Mouse (Mus musculus): ENCODE data around the gene Smtn. TPM values are rescaled to one million over a fixed set of nuclear protein-coding genes. Genes with fewer than 3 reads are reported as not detected.

Smtn gene
- polyA plus RNA-seq, 1 experiment from 2014 or later: 18.5 TPM

DNA sequence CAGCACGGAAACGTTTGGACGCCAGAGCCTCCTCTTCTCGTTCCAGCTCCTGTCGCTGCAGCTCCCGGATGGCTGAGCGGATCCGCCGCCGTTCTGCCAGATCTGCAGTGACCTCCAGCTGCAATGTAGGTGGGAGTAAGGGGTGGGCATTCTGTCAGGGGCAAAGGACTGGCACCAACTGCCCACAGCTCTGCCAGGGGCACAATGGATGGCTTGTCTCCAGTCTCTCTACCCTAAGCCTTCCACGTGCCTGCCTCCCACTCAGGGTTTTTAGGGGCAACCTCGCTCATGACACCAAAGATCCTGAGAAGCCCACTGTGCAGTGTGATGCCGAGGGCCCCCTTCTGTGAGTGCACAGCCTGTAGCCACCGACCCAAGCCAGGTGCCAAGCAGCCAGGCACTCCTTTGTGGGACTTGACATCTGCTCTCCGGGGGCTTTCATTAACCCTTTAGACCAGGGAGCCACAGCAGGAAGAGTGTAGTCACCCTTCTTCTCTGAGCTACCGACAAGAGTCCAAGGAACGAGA lies 6.9 kb downstream of the Smtn start:
- Histone ChIP-seq H3K4me3 (no peak overlapping the region), H3K9me3 (no peaks in the 10 kb centered on the region), H3K27ac (replicated peaks) (no peak overlapping the region), H3K27me3 (no peaks in the 10 kb centered on the region), H3K4me1 (replicated peaks) (peaks cover 19% of the 10 kb centered on the region), H3K36me3 (no peaks in the 10 kb centered on the region), H3K4me2 (no peak overlapping the region), H3K9ac (no peak overlapping the region)
- 86% methylated on average over 17 of the region's 17 CpGs for WGBS
- no peak for ATAC-seq (ENCODE audit: low FRiP score, low read depth)

- Histone ChIP-seq H3K36me3 (no peaks in the 10 kb centered on the region), H3K27ac (replicated peaks) (no peak overlapping the region), H3K4me1 (replicated peaks) (peaks cover 16% of the 10 kb centered on the region), H3K9me3 (no peaks in the 10 kb centered on the region), H3K4me2 (no peak overlapping the region), H3K4me3 (no peak overlapping the region), H3K27me3 (no peaks in the 10 kb centered on the region), H3K9ac (no peak overlapping the region)
- ATAC-seq (ENCODE audit: low FRiP score, low read depth): no peak
- 92% methylated on average over 16 of the region's 16 CpGs for WGBS
Observed at GRCm38 (mm10) chr11:3532101-3532931, 8.1 kb downstream of the Smtn start.

- Histone ChIP-seq H3K4me3 (no peak overlapping the region), H3K4me2 (no peak overlapping the region), H3K27me3 (no peaks in the 10 kb centered on the region), H3K9ac (no peak overlapping the region), H3K4me1 (replicated peaks) (peaks cover 16% of the 10 kb centered on the region), H3K36me3 (no peaks in the 10 kb centered on the region), H3K9me3 (no peaks in the 10 kb centered on the region), H3K27ac (replicated peaks) (no peak overlapping the region)
- WGBS: 81% methylated on average over 6 of the region's 6 CpGs
- no peak for ATAC-seq (ENCODE audit: low FRiP score, low read depth)
Observed at GRCm38 (mm10) chr11:3531634-3532033, 8.8 kb downstream of the Smtn start.

- WGBS: 93% methylated on average over 3 of the region's 3 CpGs
Observed at GRCm38 (mm10) chr11:3530731-3531130, 9.7 kb downstream of the Smtn start.

GRCm38 (mm10) chr11:3529476-3530252 lies 10.7 kb downstream of the Smtn start:
- Histone ChIP-seq H3K27me3 (no peaks in the 10 kb centered on the region), H3K4me1 (replicated peaks) (no peaks in the 10 kb centered on the region), H3K36me3 (no peaks in the 10 kb centered on the region), H3K4me3 (no peak overlapping the region), H3K4me2 (no peak overlapping the region), H3K9ac (no peak overlapping the region), H3K9me3 (no peaks in the 10 kb centered on the region), H3K27ac (replicated peaks) (no peak overlapping the region)
- no peak for ATAC-seq (ENCODE audit: low FRiP score, low read depth)
- WGBS: 80% methylated on average over 20 of the region's 20 CpGs

More at GRCm38 (mm10) chr11:3530731-3531130, 9.7 kb downstream of the Smtn start:
- H3K4me1 ChIP-seq (replicated peaks): peaks cover 10% of the 10 kb centered on the region
- H3K4me2 ChIP-seq: no peak overlapping the region
- no peaks in the 10 kb centered on the region for H3K36me3 ChIP-seq
- no peak overlapping the region for H3K4me3 ChIP-seq
- ATAC-seq (ENCODE audit: low FRiP score, low read depth): no peak
- no peaks in the 10 kb centered on the region for H3K27me3 ChIP-seq
- no peaks in the 10 kb centered on the region for H3K9me3 ChIP-seq
- no peak overlapping the region for H3K9ac ChIP-seq
- H3K27ac ChIP-seq (replicated peaks): no peak overlapping the region

- no peaks in the 10 kb centered on the region for H3K9me3 ChIP-seq
- no peaks in the 10 kb centered on the region for H3K4me1 ChIP-seq (replicated peaks)
- WGBS: 91% methylated on average over 6 of the region's 6 CpGs
- H3K4me3 ChIP-seq: no peak overlapping the region
- H3K4me2 ChIP-seq: no peak overlapping the region
- no peak overlapping the region for H3K27ac ChIP-seq (replicated peaks)
- no peak for ATAC-seq (ENCODE audit: low FRiP score, low read depth)
- H3K36me3 ChIP-seq: no peaks in the 10 kb centered on the region
- no peaks in the 10 kb centered on the region for H3K27me3 ChIP-seq
- H3K9ac ChIP-seq: no peak overlapping the region
Observed at GRCm38 (mm10) chr11:3528208-3528607, 12.2 kb downstream of the Smtn start.

DNA sequence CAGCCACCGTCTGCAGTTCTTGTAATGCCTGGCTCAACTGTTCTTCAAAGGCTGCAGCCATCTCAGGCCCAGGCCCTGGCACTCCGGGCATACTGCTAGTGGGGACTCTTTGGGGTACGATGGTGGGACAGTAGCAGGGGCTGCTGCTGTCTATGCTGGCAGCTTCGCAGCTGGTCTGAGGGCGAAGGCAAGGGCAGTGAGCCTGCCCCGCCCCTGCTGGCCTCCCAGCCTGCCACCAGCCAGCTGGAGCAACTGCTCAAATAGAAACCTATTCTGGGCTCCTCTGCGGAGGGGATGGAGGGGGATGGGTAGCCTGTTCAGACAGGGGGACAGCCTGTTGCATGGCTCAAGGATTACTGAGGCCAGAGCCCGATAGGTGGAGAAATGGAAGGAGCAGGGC lies 12.6 kb downstream of the Smtn start:
- Histone ChIP-seq H3K27me3 (no peaks in the 10 kb centered on the region), H3K4me1 (replicated peaks) (no peaks in the 10 kb centered on the region), H3K9me3 (no peaks in the 10 kb centered on the region), H3K27ac (replicated peaks) (no peak overlapping the region), H3K4me3 (no peak overlapping the region), H3K4me2 (no peak overlapping the region), H3K36me3 (no peaks in the 10 kb centered on the region), H3K9ac (no peak overlapping the region)
- 76% methylated on average over 8 of the region's 8 CpGs for WGBS
- no peak for ATAC-seq (ENCODE audit: low FRiP score, low read depth)

DNA sequence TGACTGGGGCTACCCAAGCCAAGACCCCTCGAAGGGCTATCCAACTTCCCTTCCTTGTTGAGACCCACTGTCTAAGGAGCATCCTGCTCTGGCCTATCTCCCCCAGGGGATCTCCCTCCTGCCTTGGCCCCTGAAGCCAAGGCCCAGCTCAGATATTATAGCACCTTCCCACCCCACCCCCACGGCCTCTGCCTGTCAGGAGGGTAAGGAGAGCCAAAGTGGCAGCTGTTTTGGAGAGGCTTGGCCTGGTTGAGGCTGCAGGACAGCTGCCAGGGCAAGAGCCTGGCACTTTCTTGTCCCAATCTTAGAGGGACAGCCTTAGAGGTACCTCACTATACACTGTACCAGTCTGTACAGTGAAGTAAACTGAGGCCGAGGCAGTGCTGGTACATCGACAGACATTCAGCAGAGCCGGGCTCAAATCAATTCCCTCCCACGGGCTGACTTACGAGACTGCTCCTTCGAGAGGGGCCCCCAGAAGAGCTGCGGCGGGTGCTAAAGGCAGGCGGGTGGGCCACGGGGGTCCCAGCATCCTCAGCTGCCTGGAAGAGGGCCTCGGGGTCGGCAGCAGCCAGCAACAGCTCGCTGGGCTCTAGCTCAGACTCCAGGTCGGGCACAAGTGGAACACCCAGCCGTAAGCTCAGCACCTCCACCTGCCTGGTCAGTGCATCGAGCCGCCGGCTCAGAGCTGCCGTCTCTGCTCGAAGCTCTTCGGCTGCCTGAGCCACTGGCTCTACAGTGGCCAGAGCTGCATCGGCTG lies 13.3 kb downstream of the Smtn start:
- H3K27ac ChIP-seq (replicated peaks): no peak overlapping the region
- no peak overlapping the region for H3K4me2 ChIP-seq
- no peak overlapping the region for H3K4me3 ChIP-seq
- no peaks in the 10 kb centered on the region for H3K36me3 ChIP-seq
- H3K27me3 ChIP-seq: no peaks in the 10 kb centered on the region
- no peak overlapping the region for H3K9ac ChIP-seq
- ATAC-seq (ENCODE audit: low FRiP score, low read depth): no peak
- 90% methylated on average over 24 of the region's 24 CpGs for WGBS
- no peaks in the 10 kb centered on the region for H3K9me3 ChIP-seq
- H3K4me1 ChIP-seq (replicated peaks): no peaks in the 10 kb centered on the region

DNA sequence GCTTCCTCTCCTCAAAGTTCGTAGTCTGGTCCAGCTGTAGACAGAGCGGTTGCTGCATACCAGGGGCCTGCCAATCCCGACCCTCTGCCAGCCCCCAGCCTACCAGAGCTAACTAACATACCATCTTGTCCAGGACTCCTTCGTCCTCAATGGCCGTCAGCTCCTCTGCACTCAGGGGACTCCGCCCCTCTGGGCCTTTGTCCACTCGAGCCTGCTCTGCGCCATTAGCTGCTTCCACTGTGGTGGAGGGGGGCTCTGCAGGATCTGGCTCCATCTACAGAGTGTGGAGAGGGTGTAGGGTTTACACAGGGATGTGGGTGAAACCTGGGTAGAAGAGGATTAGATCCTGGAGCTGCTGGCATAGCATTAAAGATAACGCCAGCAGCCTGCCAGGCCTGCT lies 14.2 kb downstream of the Smtn start:
- no peaks in the 10 kb centered on the region for H3K27me3 ChIP-seq
- no peak overlapping the region for H3K4me3 ChIP-seq
- ATAC-seq (ENCODE audit: low FRiP score, low read depth): no peak
- no peaks in the 10 kb centered on the region for H3K9me3 ChIP-seq
- 84% methylated on average over 9 of the region's 9 CpGs for WGBS
- no peaks in the 10 kb centered on the region for H3K4me1 ChIP-seq (replicated peaks)
- H3K36me3 ChIP-seq: no peaks in the 10 kb centered on the region
- no peak overlapping the region for H3K9ac ChIP-seq
- no peak overlapping the region for H3K4me2 ChIP-seq
- no peak overlapping the region for H3K27ac ChIP-seq (replicated peaks)

- Histone ChIP-seq H3K4me3 (no peak overlapping the region), H3K36me3 (no peaks in the 10 kb centered on the region), H3K27ac (replicated peaks) (no peak overlapping the region), H3K4me2 (no peak overlapping the region), H3K9me3 (no peaks in the 10 kb centered on the region), H3K4me1 (replicated peaks) (no peaks in the 10 kb centered on the region), H3K9ac (no peak overlapping the region), H3K27me3 (no peaks in the 10 kb centered on the region)
- ATAC-seq (ENCODE audit: low FRiP score, low read depth): no peak
- 83% methylated on average over 4 of the region's 4 CpGs for WGBS
Observed at GRCm38 (mm10) chr11:3525560-3525959, 14.9 kb downstream of the Smtn start.

DNA sequence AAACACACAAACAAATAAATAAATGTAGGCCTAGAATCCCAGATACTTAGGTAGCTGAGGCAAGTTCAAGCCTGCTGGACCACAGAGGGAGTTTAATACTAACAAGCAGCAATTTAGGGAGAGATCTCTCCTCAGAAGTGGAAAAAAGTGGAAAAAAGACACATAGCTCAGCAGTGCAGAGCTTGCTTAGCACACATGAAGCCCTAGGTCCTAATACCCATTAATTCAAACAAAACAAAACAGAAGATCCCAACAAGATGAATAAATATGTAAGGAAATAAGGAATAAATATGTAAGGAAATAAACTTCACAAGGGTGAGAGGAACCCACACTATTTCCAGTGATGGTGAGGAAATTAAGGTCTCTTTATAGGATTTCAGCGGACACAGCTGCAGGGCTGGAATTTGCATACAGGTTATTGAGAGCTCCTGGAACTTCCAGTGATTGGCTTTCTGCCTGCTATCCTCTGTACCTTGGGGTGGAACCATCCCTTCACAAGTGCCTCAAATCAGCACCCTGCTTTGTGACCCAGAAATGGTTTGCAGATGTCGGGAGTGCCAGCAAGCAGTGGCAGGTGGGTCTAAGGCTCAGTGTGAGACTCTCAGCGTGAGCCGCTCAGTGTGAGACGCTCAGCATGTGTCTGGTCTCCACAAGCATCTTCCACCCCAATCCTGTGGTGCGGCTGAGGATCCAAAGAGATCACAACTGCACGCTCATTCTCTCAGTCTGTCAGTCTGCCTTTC lies 16.4 kb downstream of the Smtn start:
- H3K36me3 ChIP-seq: no peaks in the 10 kb centered on the region
- no peak overlapping the region for H3K27ac ChIP-seq (replicated peaks)
- no peaks in the 10 kb centered on the region for H3K9me3 ChIP-seq
- WGBS: 84% methylated on average over 7 of the region's 7 CpGs
- no peak for ATAC-seq (ENCODE audit: low FRiP score, low read depth)
- no peak overlapping the region for H3K4me2 ChIP-seq
- H3K4me1 ChIP-seq (replicated peaks): no peaks in the 10 kb centered on the region
- H3K9ac ChIP-seq: no peak overlapping the region
- no peak overlapping the region for H3K4me3 ChIP-seq
- H3K27me3 ChIP-seq: no peaks in the 10 kb centered on the region
